Mouse (Mus musculus): Measurements from ENCODE around the gene 4933425L06Rik. TPM values are rescaled to one million over a fixed set of nuclear protein-coding genes. Genes with fewer than 3 reads are reported as not detected.
A peak's percentile ranks its signal among the peaks of the same experiment; 100 is the strongest.

4933425L06Rik gene
- polyA plus RNA-seq, 1 experiment from 2014 or later = not detected

- H3K27me3 ChIP-seq (ENCODE audit: control insufficient read depth, insufficient read depth, low read length) = no peaks in the 10 kb centered on the region
- H3K27ac ChIP-seq (ENCODE audit: low read depth, low read length) = no peak overlapping the region
- ATAC-seq (ENCODE audit: low FRiP score) (no peak), DNase-seq (ENCODE audit: low spot score) (no peak)
- H3K9me3 ChIP-seq (ENCODE audit: control insufficient read depth, low read length) = no peaks in the 10 kb centered on the region
- no peaks in the 10 kb centered on the region for H3K36me3 ChIP-seq (ENCODE audit: control insufficient read depth, insufficient read depth, low read length)
- H3K4me3 ChIP-seq (ENCODE audit: low read depth, low read length) = no peak overlapping the region
- no peak overlapping the region for H3K4me2 ChIP-seq (replicated peaks; ENCODE audit: low read depth, low read length)
- no peaks in the 10 kb centered on the region for H3K4me1 ChIP-seq (replicated peaks; ENCODE audit: control insufficient read depth, insufficient read depth, low read length)
- no peak overlapping the region for H3K9ac ChIP-seq (ENCODE audit: low read depth, low read length)
These were observed 39.7 kb downstream of the 4933425L06Rik start for GRCm38 (mm10) chr13:105121617-105122016.

- no peaks in the 10 kb centered on the region for H3K4me1 ChIP-seq (replicated peaks; ENCODE audit: control insufficient read depth, insufficient read depth, low read length)
- DNase-seq (ENCODE audit: low spot score) (no peak), ATAC-seq (ENCODE audit: low FRiP score) (no peak)
- H3K4me3 ChIP-seq (ENCODE audit: low read depth, low read length) = no peak overlapping the region
- H3K27ac ChIP-seq (ENCODE audit: low read depth, low read length) = no peak overlapping the region
- H3K9ac ChIP-seq (ENCODE audit: low read depth, low read length) = no peak overlapping the region
- H3K27me3 ChIP-seq (ENCODE audit: control insufficient read depth, insufficient read depth, low read length) = no peaks in the 10 kb centered on the region
- H3K9me3 ChIP-seq (ENCODE audit: control insufficient read depth, low read length) = no peaks in the 10 kb centered on the region
- no peak overlapping the region for H3K4me2 ChIP-seq (replicated peaks; ENCODE audit: low read depth, low read length)
- no peaks in the 10 kb centered on the region for H3K36me3 ChIP-seq (ENCODE audit: control insufficient read depth, insufficient read depth, low read length)
- 91% methylated on average over 3 of the region's 3 CpGs for WGBS
These were observed 40.2 kb downstream of the 4933425L06Rik start for GRCm38 (mm10) chr13:105122092-105122491.

- Histone ChIP-seq H3K9me3 (ENCODE audit: control insufficient read depth, low read length) (no peaks in the 10 kb centered on the region), H3K4me2 (replicated peaks; ENCODE audit: low read depth, low read length) (no peak overlapping the region), H3K27ac (ENCODE audit: low read depth, low read length) (no peak overlapping the region), H3K27me3 (ENCODE audit: control insufficient read depth, insufficient read depth, low read length) (no peaks in the 10 kb centered on the region), H3K36me3 (ENCODE audit: control insufficient read depth, insufficient read depth, low read length) (no peaks in the 10 kb centered on the region), H3K9ac (ENCODE audit: low read depth, low read length) (no peak overlapping the region), H3K4me3 (ENCODE audit: low read depth, low read length) (no peak overlapping the region), H3K4me1 (replicated peaks; ENCODE audit: control insufficient read depth, insufficient read depth, low read length) (no peaks in the 10 kb centered on the region)
- no peak for ATAC-seq (ENCODE audit: low FRiP score)
- no peak for DNase-seq (ENCODE audit: low spot score)
- WGBS = 92% methylated on average over 6 of the region's 6 CpGs
These were observed 48.2 kb downstream of the 4933425L06Rik start for GRCm38 (mm10) chr13:105130080-105130479.

- Histone ChIP-seq H3K36me3 (ENCODE audit: control insufficient read depth, insufficient read depth, low read length) (no peaks in the 10 kb centered on the region), H3K9ac (ENCODE audit: low read depth, low read length) (no peak overlapping the region), H3K4me1 (replicated peaks; ENCODE audit: control insufficient read depth, insufficient read depth, low read length) (no peaks in the 10 kb centered on the region), H3K27ac (ENCODE audit: low read depth, low read length) (no peak overlapping the region), H3K9me3 (ENCODE audit: control insufficient read depth, low read length) (no peaks in the 10 kb centered on the region), H3K4me3 (ENCODE audit: low read depth, low read length) (no peak overlapping the region), H3K4me2 (replicated peaks; ENCODE audit: low read depth, low read length) (no peak overlapping the region), H3K27me3 (ENCODE audit: control insufficient read depth, insufficient read depth, low read length) (no peaks in the 10 kb centered on the region)
- DNase-seq (ENCODE audit: low spot score) (no peak), ATAC-seq (ENCODE audit: low FRiP score) (no peak)
- 83% methylated on average over 6 of the region's 6 CpGs for WGBS
These were observed 50.4 kb downstream of the 4933425L06Rik start for GRCm38 (mm10) chr13:105132370-105132769.

GRCm38 (mm10) chr13:105132776-105133175, 50.9 kb downstream of the 4933425L06Rik start:
- WGBS = 90% methylated on average over 2 of the region's 2 CpGs
- H3K9ac ChIP-seq (ENCODE audit: low read depth, low read length) = no peak overlapping the region
- H3K27me3 ChIP-seq (ENCODE audit: control insufficient read depth, insufficient read depth, low read length) = no peaks in the 10 kb centered on the region
- no peak overlapping the region for H3K4me2 ChIP-seq (replicated peaks; ENCODE audit: low read depth, low read length)
- no peak overlapping the region for H3K4me3 ChIP-seq (ENCODE audit: low read depth, low read length)
- no peaks in the 10 kb centered on the region for H3K36me3 ChIP-seq (ENCODE audit: control insufficient read depth, insufficient read depth, low read length)
- ATAC-seq (ENCODE audit: low FRiP score) = no peak
- H3K9me3 ChIP-seq (ENCODE audit: control insufficient read depth, low read length) = no peaks in the 10 kb centered on the region
- no peak for DNase-seq (ENCODE audit: low spot score)
- no peak overlapping the region for H3K27ac ChIP-seq (ENCODE audit: low read depth, low read length)
- H3K4me1 ChIP-seq (replicated peaks; ENCODE audit: control insufficient read depth, insufficient read depth, low read length) = no peaks in the 10 kb centered on the region

- H3K9ac ChIP-seq (ENCODE audit: low read depth, low read length) = no peak overlapping the region
- H3K36me3 ChIP-seq (ENCODE audit: control insufficient read depth, insufficient read depth, low read length) = no peaks in the 10 kb centered on the region
- ATAC-seq (ENCODE audit: low FRiP score) (no peak), DNase-seq (ENCODE audit: low spot score) (no peak)
- H3K9me3 ChIP-seq (ENCODE audit: control insufficient read depth, low read length) = no peaks in the 10 kb centered on the region
- H3K4me3 ChIP-seq (ENCODE audit: low read depth, low read length) = no peak overlapping the region
- no peaks in the 10 kb centered on the region for H3K4me1 ChIP-seq (replicated peaks; ENCODE audit: control insufficient read depth, insufficient read depth, low read length)
- 74% methylated on average over 5 of the region's 5 CpGs for WGBS
- H3K27me3 ChIP-seq (ENCODE audit: control insufficient read depth, insufficient read depth, low read length) = no peaks in the 10 kb centered on the region
- H3K27ac ChIP-seq (ENCODE audit: low read depth, low read length) = no peak overlapping the region
- no peak overlapping the region for H3K4me2 ChIP-seq (replicated peaks; ENCODE audit: low read depth, low read length)
These were observed 52.5 kb downstream of the 4933425L06Rik start for GRCm38 (mm10) chr13:105134397-105134796.

- DNase-seq (ENCODE audit: low spot score) (no peak), ATAC-seq (ENCODE audit: low FRiP score) (no peak)
- H3K4me3 ChIP-seq (ENCODE audit: low read depth, low read length) = no peak overlapping the region
- H3K4me2 ChIP-seq (replicated peaks; ENCODE audit: low read depth, low read length) = no peak overlapping the region
- H3K9me3 ChIP-seq (ENCODE audit: control insufficient read depth, low read length) = no peaks in the 10 kb centered on the region
- H3K9ac ChIP-seq (ENCODE audit: low read depth, low read length) = no peak overlapping the region
- no peaks in the 10 kb centered on the region for H3K4me1 ChIP-seq (replicated peaks; ENCODE audit: control insufficient read depth, insufficient read depth, low read length)
- H3K27ac ChIP-seq (ENCODE audit: low read depth, low read length) = no peak overlapping the region
- no peaks in the 10 kb centered on the region for H3K36me3 ChIP-seq (ENCODE audit: control insufficient read depth, insufficient read depth, low read length)
- 87% methylated on average over 4 of the region's 4 CpGs for WGBS
- no peaks in the 10 kb centered on the region for H3K27me3 ChIP-seq (ENCODE audit: control insufficient read depth, insufficient read depth, low read length)
These were observed 58.0 kb downstream of the 4933425L06Rik start for GRCm38 (mm10) chr13:105139881-105140280.

- DNase-seq (ENCODE audit: low spot score) (peak; percentile 16), ATAC-seq (ENCODE audit: low FRiP score) (no peak)
- H3K9ac ChIP-seq (ENCODE audit: low read depth, low read length) = no peak overlapping the region
- no peaks in the 10 kb centered on the region for H3K27me3 ChIP-seq (ENCODE audit: control insufficient read depth, insufficient read depth, low read length)
- H3K4me2 ChIP-seq (replicated peaks; ENCODE audit: low read depth, low read length) = no peak overlapping the region
- H3K9me3 ChIP-seq (ENCODE audit: control insufficient read depth, low read length) = no peaks in the 10 kb centered on the region
- no peaks in the 10 kb centered on the region for H3K36me3 ChIP-seq (ENCODE audit: control insufficient read depth, insufficient read depth, low read length)
- no peak overlapping the region for H3K4me3 ChIP-seq (ENCODE audit: low read depth, low read length)
- no peak overlapping the region for H3K27ac ChIP-seq (ENCODE audit: low read depth, low read length)
- 50% methylated on average over 1 of the region's 1 CpGs for WGBS
- H3K4me1 ChIP-seq (replicated peaks; ENCODE audit: control insufficient read depth, insufficient read depth, low read length) = no peaks in the 10 kb centered on the region
These were observed 64.9 kb downstream of the 4933425L06Rik start for GRCm38 (mm10) chr13:105146827-105147226.

- Histone ChIP-seq H3K9me3 (ENCODE audit: control insufficient read depth, low read length) (no peaks in the 10 kb centered on the region), H3K36me3 (ENCODE audit: control insufficient read depth, insufficient read depth, low read length) (no peaks in the 10 kb centered on the region), H3K4me2 (replicated peaks; ENCODE audit: low read depth, low read length) (no peak overlapping the region), H3K9ac (ENCODE audit: low read depth, low read length) (no peak overlapping the region), H3K27ac (ENCODE audit: low read depth, low read length) (no peak overlapping the region), H3K4me3 (ENCODE audit: low read depth, low read length) (no peak overlapping the region), H3K27me3 (ENCODE audit: control insufficient read depth, insufficient read depth, low read length) (no peaks in the 10 kb centered on the region), H3K4me1 (replicated peaks; ENCODE audit: control insufficient read depth, insufficient read depth, low read length) (no peaks in the 10 kb centered on the region)
- peak; percentile 5 for DNase-seq (ENCODE audit: low spot score)
- 51% methylated on average over 4 of the region's 4 CpGs for WGBS
- ATAC-seq (ENCODE audit: low FRiP score) = peak; percentile 61; the same call in 1 of the 2 replicates
These were observed 66.0 kb downstream of the 4933425L06Rik start for GRCm38 (mm10) chr13:105147795-105148418.

Data from hindbrain, embryonic 11.5 days (tissue).